Mouse (Mus musculus) cerebellum, postnatal 10 days (tissue): Measurements from ENCODE around the gene Ptafr.
"Not testable (repeated sequence)": the region's sequence is repeated elsewhere in the genome, so short reads cannot be mapped to it uniquely, and the experiment has no call there.

Experiments used
- DNase-seq, 2 experiments: peaks; one replicate each; pipeline ENCODE4 v3.0.0; 2021; ENCODE audit warnings: mixed read lengths in 2 of 2

Ptafr gene

DNA sequence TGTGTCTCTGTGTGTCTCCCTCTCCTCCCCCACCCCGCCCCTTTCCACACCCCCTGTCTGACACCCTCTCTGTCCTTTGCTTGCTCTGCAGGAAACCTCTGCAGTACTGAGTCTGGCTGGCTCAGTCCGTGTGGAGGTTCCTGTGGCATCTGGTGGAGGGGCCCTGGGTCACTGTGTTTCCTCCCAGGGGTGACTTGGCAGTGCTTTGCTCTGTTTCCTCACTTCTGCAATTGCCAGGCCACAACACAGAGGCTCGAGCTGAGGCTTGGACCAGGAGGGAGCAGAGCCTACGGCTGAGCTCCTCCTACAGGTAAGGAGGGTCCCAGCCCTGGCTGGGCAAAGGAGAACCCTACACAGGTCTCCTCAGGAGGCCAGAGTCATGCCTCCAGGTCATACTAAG is at the start of gene Ptafr:
Gene Ptafr, plus strand, starts transcription at position 103 of the 400 bp plus-strand sequence.
- peak; percentile 22 to 34 for DNase-seq

DNA sequence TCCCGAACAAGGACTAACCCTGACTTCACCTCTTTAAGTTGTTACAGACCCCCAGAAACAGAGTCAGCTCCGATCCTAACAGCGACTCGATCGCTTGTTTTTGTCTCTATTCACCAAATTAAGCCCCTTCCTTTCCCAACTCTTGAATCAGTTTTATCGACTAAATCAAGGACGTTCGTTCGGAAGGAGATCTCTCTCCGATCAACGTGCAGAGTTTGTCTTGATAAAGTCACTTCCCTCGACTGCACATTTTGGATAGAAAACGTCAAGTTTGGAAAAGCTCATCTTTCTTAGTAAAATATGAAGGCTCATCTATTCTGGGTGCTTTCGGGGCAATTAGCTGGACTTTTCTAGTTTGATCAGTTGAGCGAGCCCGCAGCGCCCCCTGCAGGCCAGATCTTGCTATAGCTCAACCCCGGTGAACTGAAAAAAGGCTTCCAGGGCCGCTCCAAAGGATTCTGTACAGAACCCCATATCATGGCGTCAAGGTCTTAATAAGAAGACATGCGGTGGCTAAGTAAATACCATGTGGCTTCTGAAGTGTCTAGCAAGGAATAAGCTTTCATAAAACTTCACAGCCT is 49.2 kb upstream of the Ptafr start:
- peak; percentile 91 to 93 for DNase-seq

DNA sequence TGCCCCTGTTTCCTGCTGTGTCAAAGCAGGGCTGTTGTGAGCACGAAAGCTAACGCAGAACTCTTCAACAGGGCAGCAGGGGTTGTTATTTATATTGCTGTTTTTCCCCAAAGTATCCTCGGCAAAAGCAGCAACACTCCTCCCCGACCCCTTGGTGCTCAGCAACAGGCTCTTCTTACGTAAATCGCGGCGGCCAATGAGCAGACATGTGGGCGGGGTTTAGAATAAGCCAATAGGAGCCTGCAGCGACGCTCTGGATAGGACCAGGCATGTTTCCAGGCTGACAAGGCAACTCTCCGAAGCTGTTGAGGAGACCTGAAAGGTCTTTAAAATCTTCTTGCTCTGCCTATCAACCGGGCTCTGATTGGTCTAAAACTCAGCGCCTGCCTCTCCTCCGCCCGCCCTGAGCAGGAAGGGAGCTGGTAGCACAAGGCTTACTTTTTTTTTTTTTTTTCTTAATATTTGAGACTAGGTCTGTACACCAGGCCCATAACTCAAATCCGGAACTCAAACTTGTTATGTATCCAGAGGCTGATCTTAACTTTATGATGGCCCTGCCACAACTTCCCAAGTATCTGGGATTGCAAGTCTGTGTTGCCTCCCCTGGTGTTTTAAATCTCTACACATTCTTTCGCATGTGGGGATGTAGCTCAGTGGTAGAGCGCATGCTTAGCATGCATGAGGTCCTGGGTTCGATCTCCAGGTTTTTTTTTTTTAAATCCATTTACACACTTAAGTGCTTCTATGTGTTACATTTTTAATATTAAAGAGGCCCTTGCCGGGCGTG is 48.3 kb upstream of the Ptafr start:
- DNase-seq, result peak; percentile 95 to 96

DNA sequence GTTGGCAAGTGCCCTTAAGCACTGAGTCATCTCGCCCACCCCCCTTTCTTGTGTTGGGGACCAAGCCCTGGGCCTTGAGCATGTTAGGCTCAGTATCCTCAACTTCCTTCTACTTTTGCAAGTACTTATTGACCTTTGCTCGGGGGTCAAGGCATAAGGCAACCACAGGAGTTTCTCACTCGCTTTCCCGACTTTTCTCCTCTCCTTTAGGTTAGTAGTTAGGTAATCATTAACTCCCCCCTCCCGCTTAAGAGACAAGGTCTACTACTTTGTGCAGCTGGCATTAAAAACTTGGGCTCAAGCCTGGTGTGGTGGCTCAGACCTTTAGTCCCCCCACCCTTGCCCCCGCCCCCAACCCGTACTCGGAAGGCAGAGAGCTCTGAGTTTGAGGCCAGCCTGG is 45.8 kb upstream of the Ptafr start:
- DNase-seq, result no peak

DNA sequence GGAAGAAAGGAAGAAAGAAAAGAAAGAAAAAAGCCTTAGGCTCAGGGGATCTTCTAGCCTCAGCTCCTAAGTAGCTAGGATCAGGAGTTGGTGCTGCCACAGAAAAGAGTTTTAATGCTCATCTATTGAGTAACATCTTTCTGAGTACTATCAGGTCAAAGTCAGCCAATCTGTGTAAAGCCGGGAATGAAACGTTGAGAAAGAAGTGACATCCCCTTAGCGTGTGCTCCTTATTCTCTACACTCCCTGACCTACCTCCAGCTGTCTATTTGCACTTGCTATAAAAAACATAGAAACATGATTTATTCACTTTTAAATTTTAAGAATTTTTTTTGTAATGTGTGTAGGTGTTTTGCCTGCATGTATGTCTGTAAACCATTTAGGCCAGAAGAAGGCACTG is 44.7 kb upstream of the Ptafr start:
- no peak for DNase-seq

DNA sequence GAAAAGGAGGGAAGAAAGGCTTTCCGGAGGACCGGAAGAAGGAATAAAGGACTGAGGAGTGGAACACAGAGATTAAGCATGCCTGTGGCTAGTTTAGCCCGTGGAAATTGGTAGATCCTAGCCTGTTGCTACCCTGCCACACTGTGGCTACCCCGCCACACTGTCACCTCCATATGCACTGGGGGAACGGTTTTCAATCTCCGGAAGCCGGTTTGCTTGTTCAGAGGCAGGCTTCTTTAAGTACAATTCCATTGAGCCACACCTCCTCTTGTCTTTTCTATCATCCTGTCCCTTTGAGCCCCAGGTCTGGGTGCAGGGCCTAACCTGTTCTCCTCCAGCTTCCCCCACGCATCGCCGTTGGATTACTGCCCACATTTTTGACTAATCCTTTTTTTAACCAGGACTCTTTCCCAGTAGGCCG is 39.5 kb upstream of the Ptafr start:
- no peak for DNase-seq

DNA sequence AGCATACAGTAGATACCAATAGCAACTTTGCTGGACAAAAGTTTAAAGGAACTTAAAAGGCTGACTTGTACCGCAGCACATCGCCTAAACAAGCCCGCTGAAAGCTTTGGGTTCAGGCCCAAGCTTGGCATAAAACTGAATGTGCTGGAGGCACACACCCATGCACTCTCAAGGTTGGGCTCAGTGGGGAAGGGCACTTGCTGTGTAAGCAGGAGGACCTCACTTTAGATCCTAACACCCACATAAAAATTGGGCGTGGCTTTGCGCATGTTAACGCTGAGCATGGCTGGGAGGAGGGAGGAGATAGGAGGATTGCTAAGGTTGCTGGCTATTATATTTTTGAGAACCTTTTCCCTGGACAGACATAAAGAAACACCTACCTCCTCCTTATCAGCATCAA is 39.1 kb upstream of the Ptafr start:
- no peak for DNase-seq

DNA sequence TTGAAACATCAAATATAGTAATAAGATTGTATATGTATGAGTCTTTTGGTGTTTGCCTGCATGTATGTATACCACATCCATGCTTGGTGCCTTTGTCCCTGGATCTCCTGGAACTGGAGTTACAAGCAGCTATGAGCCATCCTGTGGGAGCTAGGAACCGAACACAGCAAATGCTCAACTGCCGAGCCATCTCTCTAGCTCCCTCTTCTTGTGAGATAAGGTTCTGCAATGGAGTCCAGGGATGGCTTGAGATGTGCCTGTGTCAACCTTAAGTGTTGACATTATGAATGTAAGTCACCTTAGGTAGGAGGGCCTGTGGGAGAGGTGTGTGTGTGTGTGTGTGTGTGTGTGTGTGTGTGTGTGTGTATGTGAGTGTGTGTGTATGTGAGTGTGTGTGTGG is 37.2 kb upstream of the Ptafr start:
- no peak for DNase-seq

DNA sequence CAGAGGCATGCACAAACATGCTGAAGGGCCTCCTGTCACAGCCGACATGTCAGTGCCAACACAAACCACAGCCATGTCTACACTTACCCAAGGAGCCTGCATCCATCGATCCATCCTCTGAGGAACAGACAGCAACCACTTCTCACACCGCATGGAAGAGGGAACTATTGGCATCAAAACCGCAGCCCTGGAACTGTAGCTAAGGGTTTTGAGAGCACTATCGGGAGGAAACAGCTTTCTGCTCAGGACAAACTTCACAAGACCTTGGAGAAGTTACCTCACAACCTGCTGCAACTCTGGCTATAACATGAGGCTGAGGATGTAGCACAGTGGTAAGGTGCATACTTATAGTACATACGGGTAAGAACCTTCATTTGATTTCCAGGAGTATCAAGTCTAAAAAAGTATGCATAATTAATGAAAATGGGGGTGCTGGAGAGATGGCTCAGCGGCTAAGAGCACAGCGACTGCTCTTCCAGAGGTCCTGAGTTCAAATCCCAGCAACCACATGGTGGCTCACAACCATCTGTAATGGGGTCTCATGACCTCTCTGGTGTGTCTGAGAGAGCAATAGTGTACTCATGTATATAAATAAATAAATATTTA is 35.8 kb upstream of the Ptafr start:
- DNase-seq, result no peak

DNA sequence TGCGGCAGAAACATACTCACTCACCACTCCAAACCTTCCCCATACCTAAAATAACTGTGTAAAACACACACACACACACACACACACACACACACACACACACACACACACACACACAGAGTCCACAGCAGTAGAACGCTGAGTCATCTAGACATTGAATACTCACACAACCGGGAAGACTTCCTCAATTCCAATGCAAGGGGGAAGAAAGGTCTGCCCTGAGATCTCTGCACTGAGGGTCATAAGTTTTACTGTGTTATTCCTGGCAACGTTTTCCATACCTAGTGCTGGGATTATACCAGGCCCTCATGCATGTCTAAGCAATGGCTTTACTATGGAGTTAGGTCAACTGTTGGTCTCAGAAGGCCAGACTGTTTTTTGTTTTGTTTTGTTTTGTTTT is 34.5 kb upstream of the Ptafr start:
- DNase-seq, result no peak

DNA sequence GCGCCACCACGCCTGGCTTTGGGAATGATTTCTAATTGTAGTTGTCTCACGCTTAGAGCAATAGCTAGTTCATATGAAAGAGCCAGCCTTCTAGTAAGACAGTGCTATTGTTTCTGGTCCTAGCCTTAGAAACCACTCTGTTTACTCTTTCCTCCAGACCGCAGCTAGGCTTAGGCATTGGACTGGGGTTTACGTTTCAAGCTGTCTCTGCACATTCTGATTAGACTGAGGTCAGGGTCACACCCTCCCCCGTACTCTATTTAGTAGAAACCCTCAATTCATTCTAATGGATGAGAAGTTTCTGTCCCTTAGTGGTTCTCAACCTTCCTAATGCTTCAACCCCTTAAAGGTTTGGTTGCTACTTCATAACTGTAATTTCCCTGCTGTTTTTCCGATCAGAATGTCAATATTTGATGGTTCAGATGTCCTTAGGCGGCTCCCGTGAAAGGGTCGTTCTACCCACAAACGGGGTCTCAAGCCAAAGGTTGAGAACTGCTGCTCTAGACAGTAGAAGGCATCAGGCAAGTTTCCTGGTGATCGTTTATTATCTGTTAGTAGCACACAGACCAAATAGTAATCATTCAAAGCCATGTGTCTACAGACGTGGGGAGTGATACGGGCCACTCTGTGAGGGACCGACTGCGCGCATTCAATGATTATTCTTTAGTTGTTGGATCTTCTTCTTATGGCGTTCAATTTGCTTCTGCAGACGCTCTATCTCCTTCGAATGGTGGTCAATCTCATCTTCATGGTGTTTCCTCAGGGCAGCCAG is 33.6 kb upstream of the Ptafr start:
- no peak for DNase-seq

DNA sequence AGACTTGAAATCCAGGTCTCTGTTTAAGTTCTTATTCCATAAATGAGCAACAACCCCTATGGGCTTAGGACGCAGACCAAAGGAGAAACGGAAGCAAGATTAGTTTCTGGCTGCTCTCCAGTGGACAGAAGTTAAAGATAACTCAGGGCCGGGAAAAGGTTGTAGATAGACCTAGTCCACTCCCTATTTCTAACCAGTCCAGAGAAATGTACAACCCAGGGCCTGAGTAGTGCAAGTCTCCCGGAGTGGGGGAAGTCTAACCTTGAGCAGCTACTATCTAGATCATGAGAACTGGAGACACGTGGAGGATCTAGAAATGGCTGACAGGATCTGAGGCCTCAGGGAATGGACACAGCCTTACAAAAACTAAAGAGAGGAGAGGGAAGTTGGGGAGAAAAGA is 31.4 kb upstream of the Ptafr start:
- DNase-seq, result peak in 1 of 2 experiments; percentile 47

DNA sequence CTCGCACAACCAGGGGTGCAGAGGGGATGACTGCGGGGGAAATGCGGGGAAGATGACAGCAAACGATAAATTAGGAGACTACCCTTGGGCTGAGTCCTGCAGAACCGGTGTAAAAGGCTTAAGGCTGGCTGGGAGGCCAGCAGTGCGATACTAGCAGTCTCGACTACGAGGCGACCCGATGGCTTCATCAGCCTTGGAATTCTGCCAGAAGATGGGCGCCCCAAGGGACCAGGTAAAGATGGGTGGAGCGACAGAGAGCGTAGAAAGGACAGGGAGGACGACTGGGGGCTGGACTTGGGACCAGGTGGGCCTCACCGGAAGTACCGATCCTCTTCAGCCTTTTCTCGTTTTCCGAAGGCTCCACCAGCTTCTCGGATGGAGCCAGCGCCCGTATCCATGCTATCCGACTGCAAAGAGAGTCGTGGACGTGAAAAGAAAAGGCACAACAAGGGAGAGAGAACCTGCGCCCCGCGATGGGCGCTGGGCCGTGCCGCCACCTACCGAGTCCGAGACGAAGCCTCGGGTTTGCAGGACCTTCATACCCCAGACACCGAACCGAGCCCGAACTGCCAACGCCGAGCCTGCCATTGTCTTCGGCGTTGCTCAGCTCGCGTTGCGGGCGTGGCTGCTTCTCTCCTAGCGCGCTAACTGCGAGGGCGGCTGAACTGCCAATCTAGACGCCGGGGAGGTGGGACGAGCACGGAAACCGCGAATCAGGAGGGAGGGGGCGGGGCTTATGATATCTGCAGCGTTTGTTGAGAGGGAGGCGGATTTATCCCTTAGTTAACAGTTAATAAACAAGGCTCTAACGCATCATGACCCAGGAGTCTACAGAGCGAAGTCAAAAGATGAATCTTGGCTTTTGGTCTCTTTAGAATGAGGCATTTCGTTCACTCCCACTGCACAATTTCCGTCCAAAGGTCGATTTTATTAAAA is 30.6 kb upstream of the Ptafr start, which contains the start of gene Atpif1:
Gene Atpif1, minus strand, starts transcription at position 679 of the 936 bp plus-strand sequence.
- DNase-seq, result peak; percentile 97

DNA sequence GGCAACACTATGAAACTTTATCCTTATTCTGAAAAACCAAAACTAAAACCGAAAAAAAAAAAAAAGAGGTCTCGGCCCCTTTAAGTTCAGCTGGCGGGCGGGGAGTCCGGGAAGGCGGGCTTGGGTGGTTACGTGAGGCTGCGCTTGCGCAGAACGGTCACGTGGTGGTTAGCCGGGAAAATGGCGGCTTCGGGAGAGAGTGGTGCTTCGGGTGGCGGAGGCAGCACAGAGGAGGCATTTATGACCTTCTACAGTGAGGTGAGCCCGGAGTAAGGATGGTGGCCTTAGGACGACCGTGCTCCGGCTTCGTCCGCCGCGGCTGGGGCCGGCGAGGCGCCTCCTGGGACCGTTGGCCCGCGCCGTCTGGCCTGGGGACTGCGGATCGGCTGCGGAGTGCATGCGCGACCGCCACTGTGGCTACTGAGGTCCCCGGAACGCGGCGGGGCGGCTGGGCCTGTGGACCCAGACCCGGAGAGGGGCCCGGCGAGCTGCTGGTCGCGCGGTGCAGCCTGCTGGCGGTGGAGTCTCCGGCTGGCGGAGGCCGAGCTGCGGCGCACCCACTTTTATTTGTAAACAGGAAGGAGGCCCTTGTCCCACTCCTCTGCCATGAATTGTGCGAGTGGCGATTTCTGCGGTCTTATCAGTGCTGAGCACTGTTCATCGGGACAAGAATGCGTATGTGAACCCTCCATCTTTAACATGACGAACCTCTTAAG is 28.3 kb upstream of the Ptafr start, which contains the start of gene Dnajc8:
Gene Dnajc8, plus strand, starts transcription at position 145 of the 716 bp plus-strand sequence.
- DNase-seq, result peak; percentile 98

DNA sequence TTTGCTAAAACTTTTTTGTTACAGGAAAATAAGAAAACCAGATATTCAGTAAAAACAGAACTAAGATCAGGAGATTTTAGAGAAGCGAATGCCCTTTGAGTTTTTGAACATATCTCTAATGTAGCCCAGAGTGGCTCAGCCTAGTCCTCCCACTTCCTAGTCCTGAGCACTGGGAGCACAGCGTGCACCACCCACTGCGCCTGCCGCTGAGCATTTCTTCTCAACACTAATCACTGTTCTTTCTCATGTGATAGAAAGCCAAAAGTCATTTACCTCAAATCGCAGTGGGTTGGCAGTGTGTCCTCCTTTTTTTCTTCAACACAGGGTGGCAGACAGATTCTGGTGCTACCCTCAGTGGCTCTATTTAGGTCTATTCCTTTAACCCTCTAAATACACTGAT is 24.4 kb upstream of the Ptafr start:
- no peak for DNase-seq

DNA sequence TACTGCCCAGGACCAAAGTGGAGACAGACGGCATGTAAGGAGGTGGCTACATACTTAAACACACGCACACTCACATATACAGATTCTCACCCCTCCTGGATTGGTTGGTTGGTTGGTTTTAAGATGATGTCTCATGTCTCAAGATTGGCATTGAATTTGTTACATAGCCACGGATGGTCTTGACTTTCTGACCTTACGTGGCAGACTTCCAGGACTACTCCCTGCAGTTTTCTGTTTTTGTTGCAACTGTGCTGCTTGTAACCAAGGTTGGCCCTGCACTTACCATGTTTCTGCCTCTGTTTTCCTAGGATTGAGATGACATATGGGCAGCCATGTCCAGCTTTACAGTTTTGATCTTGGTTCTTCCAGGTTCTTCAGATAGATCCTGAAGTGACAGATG is 22.5 kb upstream of the Ptafr start:
- DNase-seq, result no peak

DNA sequence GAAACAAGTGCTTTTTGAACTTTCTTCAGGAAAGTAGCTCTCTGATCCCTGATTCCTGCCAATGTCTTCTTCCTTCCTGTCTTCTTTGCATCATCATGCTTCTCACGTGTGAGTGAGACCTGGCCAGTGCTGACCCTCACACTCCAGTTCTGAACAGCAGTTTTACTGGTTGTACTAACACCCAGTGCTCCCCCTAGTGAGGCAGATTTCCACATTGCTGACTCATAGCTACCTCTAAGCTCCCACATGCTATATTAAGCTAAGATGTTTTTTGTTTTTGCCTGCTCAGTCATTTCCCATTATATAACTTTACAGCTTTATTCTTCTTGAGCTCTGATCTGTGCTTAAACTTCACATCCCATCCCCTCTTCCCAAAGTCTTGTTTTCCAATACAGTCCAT is 21.1 kb upstream of the Ptafr start:
- no peak for DNase-seq

DNA sequence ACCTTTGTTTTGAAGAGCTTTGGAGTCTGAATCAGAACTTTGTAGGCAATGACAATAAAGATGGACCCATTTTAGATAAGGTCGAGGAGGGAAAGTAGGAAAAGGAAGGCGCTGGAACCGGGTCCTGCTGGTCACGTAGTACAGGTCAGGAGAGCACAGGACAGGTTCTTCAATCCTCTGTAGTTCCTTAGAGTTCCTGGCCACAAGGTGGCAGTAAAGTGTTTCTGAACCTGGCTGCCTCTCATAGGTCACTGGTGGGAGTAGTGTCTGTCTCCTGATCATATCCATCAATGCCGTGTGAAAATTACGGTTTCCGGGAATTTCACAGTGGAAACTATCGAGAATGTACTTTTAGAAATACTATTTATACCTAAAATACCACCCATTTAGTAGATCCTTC is 18.0 kb upstream of the Ptafr start:
- peak; percentile 86 to 89 for DNase-seq

DNA sequence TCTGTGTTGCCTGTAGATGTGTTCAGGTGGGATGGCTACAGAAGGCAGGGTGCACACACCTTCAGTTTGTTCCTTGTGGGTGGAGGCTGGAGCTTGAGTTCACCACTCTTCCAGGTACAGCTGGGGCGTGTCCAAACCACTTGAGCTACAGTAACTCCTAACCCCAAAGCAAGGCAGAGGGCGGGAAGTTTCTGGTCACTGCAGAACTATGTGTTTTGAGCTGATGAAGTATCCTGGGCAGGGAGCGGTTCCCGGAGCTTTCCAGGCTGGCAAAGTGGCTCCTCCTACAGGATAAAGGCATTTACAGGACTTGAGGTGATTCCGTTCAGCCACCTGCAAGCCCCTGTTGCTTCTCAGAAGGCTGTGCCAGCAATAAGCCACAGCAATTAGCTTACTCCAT is 9.6 kb upstream of the Ptafr start:
- no peak for DNase-seq

DNA sequence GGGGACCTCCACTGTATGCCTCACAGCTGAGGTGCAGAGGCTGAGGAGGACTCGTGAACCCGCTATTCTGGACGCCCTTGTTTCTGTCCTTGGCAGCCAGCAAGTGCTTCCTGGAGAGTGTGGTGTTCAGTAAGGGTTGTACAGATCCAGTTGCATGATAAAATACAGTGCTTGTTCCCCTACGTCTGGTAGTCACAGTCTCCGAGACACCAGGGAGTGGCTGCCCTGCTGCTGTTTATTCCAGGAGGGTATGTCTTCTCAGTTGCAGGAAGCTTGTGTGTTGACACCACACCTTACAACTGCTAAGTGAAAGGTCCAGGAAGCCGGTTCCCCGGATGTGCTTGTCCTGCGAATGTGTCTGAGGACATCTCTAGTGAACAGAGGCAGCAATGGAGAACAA is 9.2 kb upstream of the Ptafr start:
- no peak for DNase-seq

DNA sequence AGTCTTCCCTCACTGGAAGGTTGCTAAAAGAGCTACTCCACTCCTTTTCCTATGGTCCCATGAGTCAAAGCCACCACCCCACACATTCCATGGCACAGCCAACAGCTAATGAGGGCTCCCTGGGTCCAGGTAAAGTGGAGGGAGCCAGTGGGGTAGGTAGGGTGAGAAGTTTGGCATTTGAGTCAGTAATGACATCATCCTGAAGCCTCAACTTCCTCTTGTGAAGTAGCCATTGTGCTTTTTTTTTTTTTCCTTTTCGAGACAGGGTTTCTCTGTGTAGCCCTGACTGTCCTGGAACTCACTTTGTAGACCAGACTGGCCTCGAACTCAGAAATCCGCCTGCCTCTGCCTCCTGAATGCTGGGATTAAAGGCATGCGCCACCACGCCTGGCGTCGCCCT is 8.3 kb upstream of the Ptafr start:
- not testable (repeated sequence) for DNase-seq
